Mouse (Mus musculus): Measurements from ENCODE around the gene Gpr179. TPM values are rescaled to one million over a fixed set of nuclear protein-coding genes. Genes with fewer than 3 reads are reported as not detected.
"Not testable (repeated sequence)": the region's sequence is repeated elsewhere in the genome, so short reads cannot be mapped to it uniquely, and the experiment has no call there.

Gpr179 gene
- total RNA-seq, 2 experiments from 2014 or later: 0.13 to 0.40 TPM

DNA sequence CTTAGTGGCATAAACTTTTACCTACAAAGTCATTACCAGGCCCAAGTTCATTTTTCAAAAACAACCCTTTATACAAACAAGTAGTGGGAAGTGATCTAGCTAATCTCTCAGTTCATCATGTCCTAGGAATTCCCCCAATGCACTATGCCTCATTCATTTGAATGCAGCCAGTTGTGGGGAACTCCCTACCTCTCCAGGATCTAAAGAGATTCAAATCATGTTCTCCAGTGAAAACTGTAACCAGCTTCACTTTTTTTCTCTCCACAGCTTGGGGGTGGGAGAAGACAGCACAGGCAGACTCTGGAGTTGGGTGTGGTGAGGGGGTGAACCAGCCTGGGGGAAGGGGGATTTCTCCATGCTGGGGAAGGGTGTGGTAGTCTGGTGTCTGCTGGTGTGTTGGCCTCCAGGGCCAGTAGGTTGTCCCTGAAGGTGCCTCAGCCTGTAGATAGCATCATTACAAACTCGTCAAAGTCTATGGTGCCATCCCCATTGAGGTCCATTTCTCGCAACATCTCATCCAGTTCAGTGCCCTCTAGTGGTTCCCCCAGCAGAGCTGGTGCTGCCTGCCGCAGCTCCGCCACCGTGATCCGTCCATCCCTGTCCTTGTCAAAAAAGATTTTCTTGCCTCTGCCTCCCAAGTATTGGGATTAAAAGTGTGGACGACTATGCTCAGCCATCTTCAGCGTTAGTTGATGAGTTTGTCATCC lies 29.8 kb downstream of the Gpr179 start:
- DNase-seq (ENCODE audit: low spot score in 2 of 2): not testable (repeated sequence)

DNA sequence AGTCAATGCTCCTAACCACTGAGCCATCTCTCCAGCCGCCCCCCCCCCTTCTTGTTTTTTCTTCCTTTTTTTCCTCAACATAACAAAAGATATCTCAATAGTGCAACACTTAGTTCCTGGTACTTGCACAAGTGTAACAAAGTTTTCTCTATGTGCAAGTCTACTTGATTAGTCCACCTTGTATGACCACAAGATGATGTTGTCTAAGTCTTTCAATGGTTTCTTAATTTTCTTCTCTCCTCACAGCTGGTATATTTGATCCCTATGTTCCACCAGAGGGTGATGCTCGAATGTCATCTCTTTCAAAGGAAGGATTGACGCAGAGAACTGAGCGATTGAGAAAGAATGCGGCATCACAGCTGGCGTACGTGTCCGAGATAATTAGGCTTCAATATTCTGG lies 30.7 kb downstream of the Gpr179 start:
- no peak for DNase-seq (ENCODE audit: low spot score in 2 of 2)

DNA sequence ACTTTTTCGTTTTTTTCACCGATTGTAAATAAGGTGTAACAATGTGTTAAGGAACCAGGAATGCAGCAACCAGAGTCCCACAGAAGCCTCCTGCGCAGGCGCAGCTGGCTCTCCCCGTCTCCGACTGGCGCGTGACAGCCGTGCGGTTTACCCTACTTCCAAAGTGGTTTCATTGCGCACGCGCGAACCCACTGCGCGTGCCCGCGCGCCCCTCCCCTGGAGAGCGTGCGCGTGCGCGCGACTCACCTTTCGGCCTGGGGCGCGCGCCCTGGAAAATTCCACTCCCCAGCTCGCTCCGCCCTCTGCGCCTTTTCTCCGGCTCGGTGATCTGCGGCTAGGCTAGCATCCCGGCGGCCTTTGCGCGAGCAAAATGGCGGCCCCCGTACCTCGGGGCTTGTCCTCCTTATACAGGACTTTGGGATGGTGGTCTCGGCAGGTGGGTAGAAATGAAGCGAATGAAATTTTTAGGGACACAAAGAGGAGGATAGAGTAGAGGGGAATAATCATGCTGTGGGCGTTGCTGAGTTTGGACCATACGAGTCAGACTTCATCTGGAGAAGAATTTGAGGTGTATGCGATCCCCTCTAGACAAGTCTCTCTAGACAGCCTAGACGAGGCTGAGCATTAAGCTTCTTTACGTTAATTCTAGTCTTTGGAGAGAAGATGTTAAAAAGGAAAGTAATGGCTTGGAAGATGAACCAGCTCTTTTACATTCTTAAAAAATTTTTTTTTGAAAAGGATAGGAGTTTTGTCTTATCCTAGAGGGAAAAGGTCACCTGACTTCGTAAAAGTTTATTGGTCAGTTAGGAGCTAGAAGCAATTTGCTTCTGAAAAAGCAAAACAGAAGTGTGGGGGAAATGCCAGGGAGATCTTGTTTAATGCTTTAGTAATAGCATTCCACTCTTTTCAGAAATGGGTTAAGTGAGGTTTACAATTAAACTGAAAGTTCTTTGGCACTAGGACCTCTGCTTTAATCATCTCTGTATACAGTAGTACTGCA lies 36.1 kb downstream of the Gpr179 start, which contains the start of gene Mrpl45:
Gene Mrpl45, plus strand, starts transcription at position 213 of the 1,000 bp plus-strand sequence.
- DNase-seq (ENCODE audit: low spot score in 2 of 2): peak; percentile 98 to 100

DNA sequence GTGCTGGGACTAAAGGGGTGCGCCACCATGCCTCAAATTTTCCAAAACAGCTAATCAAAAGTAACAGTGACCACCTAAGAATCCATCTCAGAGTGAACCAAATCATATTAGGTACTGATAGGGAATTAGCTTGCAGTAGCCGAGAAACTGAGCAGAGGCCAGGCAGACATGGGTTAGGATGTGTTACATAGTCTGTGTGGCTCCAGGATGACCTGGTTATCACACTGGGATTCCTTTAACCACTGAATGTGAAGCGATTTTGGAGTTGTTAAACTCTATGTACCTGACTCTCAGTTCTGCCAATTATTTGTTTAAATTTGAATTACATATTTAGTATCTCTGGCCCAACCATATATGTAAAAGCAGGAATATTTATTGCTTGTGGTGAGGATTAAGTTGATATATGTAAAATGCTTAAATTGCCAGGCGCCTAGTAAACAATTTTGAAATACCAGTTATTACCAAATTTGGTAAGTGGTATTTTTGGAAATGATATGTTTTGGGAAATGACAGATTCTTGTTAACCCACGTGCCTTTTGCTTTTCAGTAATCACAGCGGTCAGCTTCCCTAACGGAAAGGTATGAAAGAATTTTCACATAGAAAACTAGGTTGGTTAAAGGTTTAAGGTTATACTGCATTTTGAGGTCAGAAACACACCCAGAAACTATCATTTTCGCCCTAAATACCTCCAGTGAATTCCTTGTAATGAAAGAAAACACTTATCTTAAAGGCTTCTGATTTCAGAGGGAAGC lies 37.0 kb downstream of the Gpr179 start:
- DNase-seq (ENCODE audit: low spot score in 2 of 2): no peak

DNA sequence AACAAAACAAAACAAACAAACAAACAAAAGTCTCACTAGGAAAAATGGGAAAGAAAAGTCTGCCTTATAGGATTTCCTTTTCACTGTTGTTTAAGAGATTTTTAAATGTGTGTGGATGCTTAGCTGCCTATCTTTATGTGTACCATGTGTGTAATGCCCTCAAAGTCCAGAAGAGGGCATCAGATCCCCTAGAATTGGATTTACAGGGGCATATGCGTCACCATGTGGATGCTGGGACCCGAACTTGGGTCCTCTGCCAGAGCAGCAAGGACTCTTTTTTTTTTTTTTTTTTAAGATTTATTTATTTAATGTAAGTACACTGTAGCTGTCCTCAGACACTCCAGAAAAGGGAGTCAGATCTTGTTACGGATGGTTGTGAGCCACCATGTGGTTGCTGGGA lies 37.8 kb downstream of the Gpr179 start:
- DNase-seq (ENCODE audit: low spot score in 2 of 2): no peak

DNA sequence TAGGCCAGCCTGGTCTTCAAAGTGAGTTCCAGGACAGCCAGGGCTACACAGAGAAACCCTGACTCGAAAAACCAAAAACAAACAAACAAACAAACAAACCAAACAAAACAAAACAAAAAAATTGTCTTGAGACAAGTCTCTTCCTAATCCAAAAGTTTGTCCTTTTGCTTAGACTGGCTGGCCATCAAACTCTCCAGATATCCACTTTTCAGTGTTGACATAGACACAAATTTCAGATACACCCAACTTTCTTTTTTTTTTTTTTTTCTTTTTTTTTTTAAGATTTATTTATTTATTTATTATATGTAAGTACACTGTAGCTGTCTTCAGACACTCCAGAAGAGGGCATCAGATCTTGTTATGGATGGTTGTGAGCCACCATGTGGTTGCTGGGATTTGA lies 39.0 kb downstream of the Gpr179 start:
- not testable (repeated sequence) for DNase-seq (ENCODE audit: low spot score in 2 of 2)

DNA sequence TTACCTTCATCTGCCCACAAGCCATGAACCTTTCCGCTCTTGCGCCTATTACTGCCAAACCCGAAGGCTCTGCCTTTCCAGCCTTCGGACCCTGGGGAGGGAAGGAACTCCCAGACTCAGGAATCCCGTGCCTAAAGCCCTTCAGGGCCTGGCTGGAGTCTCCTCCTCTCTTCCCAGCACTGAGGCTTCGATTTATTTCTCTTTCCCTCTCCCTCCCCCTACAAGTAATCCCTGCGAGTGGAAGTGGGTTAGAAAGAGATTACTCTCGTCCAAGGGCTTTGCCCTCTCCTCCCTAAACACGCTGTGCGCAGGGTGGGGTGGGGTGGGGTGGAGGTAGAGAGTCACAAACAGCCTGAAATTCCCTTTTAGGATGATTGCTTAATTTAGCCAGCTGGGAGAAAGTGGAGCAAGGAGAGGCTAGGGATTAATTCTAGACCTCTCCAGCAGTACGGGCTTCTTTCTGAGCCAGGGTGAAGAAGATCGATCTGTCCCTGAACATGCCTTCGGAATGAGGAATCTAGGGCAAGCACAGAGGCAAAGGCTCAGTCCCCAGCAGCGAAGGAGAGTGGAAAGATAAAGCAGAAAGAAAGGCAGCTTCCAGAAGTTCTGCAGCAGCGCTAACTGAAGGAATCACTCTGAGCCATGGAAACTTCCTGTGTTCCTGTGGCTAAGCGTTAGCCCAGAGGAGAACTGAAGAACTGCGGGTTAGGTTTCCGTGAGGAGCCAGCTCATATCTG lies 40.8 kb downstream of the Gpr179 start:
- DNase-seq (ENCODE audit: low spot score in 2 of 2): no peak

DNA sequence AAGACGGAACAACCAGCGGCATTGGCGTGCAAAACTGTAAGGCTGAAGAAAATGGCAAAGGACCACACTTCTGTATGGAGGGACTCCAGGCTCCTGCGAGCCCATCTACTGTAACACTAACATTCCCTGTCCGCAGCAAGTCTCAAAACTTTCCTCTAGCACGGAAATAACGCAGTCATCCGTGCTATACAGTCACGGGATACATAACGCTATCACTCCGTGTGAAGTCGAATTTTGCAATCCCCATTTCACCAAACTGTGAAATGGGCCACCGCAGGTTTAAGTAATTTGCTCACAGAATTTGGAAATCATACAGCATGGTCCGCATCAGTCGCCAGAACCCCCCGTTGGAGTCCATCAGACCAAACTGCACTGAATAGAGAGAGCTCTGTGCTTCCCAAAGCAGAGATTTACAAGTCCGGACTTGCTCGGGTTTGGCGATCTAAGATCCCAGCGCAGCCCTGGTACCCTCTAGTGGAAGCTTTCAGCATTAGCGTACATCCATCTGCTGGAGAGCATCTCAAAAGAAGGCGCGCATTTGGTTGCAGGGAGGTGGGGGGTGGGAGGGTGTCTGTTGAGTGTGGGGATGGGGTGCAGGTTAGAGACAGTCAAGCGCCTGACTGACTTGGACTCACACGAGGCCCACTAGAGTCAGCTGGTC lies 41.8 kb downstream of the Gpr179 start:
- DNase-seq (ENCODE audit: low spot score in 2 of 2): peak; percentile 76 to 88

DNA sequence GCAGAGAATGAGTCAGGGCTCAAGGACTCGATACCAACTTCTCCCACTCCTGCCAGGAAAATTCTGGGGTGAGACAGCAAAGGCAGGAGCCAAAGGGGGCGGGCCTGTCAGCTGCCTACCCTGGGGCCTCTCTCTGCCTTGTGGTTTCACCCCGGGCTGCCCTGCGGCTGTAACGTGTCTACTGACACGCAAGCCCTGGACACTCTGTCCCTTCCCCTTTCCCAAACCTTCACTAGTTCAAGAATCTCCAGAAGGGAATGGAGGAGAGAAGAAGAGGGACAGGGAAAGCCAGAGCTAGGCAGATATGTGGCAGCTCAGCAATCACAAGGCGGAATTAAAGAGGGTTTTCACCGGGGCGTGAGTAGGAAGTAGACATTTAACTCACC lies 42.4 kb downstream of the Gpr179 start:
- DNase-seq (ENCODE audit: low spot score in 2 of 2): peak; percentile 31 to 61

DNA sequence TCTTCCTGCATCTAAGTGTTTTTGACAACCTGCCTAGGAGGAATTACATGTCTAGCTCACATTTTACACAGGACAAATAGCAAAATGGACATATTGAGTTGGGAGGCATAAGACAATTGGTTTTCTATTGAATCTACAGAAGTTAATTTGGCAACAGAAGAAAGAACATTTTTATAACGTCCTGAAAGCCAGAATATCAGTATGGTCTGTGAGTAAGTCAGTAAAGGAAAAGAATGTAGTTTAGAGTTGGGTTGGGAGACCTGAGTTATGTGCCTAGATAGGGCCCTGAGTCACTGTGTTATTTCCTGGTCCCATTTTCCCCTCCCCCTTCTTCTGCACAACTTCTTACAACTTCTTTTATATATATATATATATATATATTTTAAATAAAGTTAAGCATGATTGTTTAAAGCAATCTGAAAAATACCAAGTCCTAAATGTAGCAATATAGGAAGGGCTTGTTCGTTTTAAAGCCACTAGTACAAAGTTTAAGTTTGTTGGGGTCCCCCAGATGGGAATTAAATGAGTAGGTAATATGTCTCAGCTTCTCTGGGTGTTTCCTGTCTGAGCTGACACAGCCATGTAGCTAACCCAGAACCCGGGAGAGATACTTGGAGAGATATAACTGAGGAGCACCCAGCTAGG lies 42.9 kb downstream of the Gpr179 start:
- DNase-seq (ENCODE audit: low spot score in 2 of 2): no peak

DNA sequence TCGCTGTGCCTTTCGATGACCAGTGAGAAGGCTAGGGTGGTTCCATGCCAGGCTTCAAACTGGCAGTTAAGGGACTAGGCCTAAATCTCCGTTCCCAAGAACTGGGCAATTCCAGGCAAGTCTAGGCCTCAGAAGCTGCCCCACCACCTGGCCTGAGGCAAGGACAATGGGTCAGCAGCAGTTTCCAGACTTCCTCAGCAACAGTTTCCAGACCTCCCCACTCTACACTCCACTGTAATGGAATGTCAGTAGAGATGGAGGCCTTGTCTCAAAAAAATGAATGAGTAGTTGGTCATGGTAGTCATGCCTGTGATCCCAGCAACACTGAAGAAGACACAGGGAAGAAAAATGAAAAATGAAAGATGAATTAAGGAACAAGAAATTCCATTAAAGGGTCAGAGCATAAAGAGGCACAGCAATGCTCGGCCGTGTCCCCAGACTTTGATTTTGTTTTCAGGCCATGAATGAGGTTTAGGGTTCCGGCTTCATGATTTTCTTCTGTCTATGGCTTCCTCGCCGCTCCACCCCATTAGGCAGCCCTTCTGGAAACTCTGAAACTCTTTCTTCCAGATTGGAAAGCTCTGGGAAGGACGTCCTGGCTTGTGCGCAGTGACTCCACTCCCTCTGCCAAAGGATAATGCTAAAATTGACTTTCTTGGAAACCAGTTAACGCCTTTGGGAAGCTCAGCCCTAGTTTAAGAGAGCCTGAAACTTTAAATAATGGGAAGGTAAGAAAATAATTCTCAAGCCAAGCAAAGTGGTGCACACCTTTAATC lies 44.4 kb downstream of the Gpr179 start:
- no peak for DNase-seq (ENCODE audit: low spot score in 2 of 2)

DNA sequence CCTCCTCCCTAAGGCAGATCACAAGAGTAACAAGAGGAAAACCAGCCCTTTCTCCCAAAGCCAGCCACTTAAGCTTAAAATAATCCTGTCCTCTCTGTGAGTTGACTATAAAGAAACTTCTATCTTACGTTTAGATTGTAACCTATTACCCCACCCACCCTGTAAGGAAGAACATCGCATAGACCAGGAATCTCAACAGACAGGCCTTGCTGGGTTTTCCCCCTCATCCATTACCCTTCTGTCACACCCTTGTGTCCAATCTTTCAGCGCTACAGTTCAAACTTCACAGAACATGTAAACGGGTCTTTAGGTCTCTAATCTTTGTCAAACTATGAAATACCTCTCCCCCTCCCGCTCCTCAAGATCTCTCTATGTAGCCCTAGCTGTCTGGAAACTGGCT lies 47.2 kb downstream of the Gpr179 start:
- DNase-seq (ENCODE audit: low spot score in 2 of 2): no peak

DNA sequence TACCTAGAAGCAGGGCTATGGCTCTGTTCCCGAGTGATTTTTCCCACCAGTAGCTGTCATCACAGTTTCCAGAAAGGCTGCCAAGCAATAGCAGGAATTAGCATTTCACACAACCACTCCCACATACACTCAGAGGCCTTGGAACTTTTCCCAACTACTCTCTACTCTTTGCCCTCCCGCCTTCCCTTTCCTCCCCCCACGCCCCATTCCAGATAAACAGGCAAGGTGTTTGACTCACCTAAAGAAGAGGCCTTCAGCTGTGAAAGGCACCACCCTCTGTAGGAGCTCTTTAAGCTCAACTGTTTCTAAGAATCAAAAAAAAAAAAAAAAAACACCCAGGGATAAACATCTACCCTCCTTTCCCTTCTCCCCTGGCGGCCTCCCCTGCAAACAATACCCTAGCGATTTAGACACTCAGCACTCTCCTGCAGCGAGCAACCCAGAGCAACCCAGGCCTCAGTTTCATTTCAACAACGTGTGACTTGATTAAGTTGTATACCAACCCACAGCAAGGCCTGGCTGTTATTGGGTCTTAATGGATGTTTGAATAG lies 49.6 kb downstream of the Gpr179 start:
- DNase-seq (ENCODE audit: low spot score in 2 of 2): peak in 1 of 2 experiments; percentile 75

DNA sequence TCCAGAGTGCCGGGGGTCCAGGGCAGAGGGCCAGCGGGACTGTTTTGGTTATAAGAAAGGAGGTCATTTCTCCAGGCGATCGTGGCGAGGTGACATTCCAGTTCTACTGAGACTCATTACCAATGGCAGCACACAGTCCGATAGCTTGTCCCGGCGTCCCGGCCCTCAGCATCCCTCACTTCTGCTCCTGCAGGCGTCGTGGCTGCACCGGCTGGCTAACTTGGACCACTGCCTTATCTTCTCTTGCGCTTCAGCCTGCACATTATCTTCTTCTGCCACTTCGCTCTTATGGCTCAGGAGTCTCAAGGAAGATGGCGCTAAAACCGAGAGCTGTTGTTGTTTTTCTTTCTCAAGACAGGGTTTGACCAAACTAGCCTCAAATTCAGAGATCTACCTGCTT lies 50.5 kb downstream of the Gpr179 start:
- no peak for DNase-seq (ENCODE audit: low spot score in 2 of 2)

DNA sequence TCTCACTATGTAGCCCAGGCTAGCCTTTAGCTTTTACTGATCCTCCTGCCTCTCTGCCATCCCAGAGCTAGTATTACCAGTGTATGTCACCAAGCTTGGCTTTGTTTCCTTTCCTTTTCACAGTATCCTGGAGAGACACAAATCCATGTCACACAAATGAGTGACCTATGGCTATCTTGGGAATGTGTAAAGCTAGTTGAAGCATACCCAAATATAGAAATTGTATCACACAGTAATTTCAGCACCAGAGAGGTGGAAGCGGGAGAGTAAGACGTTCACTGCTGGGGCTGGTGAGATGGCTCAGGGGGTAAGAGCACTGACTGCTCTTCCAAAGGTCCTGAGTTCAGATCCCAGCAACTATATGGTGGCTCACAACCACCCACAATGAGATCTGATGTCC lies 51.9 kb downstream of the Gpr179 start:
- DNase-seq (ENCODE audit: low spot score in 2 of 2): no peak

DNA sequence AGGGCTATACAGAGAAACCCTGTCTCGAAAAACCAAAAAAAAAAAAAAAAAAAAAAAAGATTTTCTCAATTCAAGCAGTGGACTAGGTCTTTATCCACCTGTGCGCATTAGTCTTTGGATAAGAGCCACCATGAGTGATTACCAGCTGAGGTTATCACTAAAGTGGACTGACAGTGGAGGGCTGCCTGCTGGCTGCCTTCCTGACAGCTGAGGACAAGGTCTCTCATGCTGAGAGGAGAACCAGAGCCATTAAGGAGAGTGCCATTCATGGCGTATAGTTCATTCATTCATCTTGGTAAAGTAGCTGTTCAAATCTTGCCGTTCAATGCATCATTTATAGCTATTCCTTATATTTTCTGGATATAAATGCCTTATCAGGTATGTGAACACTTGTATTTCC lies 55.3 kb downstream of the Gpr179 start:
- no peak for DNase-seq (ENCODE audit: low spot score in 2 of 2)

DNA sequence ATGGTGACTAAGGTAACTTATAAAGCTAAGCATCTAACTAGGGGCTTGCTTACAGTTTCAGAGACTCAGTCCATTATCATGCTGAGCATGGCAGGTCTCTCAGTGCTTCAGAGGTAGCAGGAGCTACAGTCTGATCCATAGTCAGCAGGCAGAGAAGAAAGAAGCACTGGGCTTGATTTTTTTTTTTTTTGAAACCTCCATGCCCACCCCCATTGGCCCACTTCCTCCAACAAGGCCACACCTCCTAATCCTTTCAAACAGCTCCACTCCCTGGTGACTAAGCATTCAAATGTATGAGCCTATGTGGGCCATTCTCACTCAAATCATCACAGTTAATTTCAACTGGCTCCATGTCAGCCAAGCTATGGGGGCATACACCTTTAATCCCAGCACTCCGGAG lies 59.1 kb downstream of the Gpr179 start:
- no peak for DNase-seq (ENCODE audit: low spot score in 2 of 2)

All from layer of hippocampus, adult 18-20 months (tissue).